ENCODE assay signal across 16 mouse cellular contexts in the genomic region with DNA sequence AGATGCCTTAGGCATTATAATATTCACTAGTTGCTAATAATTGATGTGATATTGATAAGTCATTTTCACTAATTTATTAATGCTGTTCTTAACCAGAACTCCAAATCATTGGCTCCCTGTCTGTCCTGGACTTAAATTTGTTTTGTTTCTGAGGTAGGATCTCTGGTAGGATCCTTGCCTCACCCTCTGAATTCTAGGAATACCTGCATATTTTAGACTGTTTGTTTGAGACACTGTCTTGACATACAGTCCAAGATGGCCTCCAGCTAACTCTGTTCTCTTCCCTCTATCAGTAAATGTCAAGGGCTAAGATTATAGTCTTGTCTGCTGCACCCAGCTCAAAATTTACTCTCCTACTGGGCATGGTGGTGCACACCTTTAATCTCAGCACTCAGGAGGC. TPM values are rescaled to one million over a fixed set of nuclear protein-coding genes. Genes with fewer than 3 reads are reported as not detected.
DNase-seq lines count a peak whose midpoint lies in the region; ATAC-seq and TF ChIP-seq lines count a peak whose summit lies in the region.
"Had no signal": no experiment of that assay in that cellular context is flagged by ENCODE, and none has a peak within 500 bp of the region (broad histone marks: within the 10 kb centered on the region; RNA-seq: fewer than 3 reads in every experiment).

No protein-coding gene starts in this region.

- H3K27me3 ChIP-seq in erythroblast, embryonic 14.5 days (ENCODE audit: control insufficient read depth), result no peaks in the 10 kb centered on the region
- no peaks in the 10 kb centered on the region for H3K27me3 ChIP-seq in liver, embryonic 11.5 days (replicated peaks; ENCODE audit: control insufficient read depth, insufficient read depth, low read length)
- H3K27me3 ChIP-seq in hindbrain, embryonic 15.5 days, result no peaks in the 10 kb centered on the region
- H3K27me3 ChIP-seq in midbrain, postnatal 0 days (ENCODE audit: insufficient read depth, low read length), result no peaks in the 10 kb centered on the region
- H3K27me3 ChIP-seq: heart, embryonic 12.5 days had no signal

- no peak for DNase-seq in liver, embryonic 11.5 days (ENCODE audit: low spot score)
- DNase-seq in liver, result no peak
- DNase-seq in midbrain, postnatal 0 days (ENCODE audit: low spot score), result no peak
- DNase-seq in left cerebral cortex, postnatal 14 days (ENCODE audit: low spot score in 2 of 2), result no peak
- DNase-seq in lung, postnatal 14 days, result no peak
- DNase-seq: cerebellum, adult 9-10 months; gastrocnemius, adult 2 months; lung, embryonic 14.5 days; retina, postnatal 1 day had no signal

- H3K27ac ChIP-seq in liver, embryonic 11.5 days (ENCODE audit: low read depth, low read length), result no peak overlapping the region
- no peak overlapping the region for H3K27ac ChIP-seq in hindbrain, embryonic 15.5 days (replicated peaks)
- H3K27ac ChIP-seq in midbrain, postnatal 0 days (ENCODE audit: low read depth, low read length), result no peak overlapping the region
- H3K27ac ChIP-seq: gastrocnemius, adult 2 months had no signal

- H3K4me3 ChIP-seq in erythroblast, embryonic 14.5 days (replicated peaks), result peak overlapping the region; percentile 34
- 0 out of 2 replicates have a peak overlapping the region, but pooled peaks have one; percentile 77 for H3K4me3 ChIP-seq in liver, embryonic 11.5 days (ENCODE audit: low read depth, low read length)
- H3K4me3 ChIP-seq in hindbrain, embryonic 15.5 days, result no peak overlapping the region
- H3K4me3 ChIP-seq in midbrain, postnatal 0 days (ENCODE audit: low read depth, low read length), result no peak overlapping the region

- no peak for TF ChIP-seq CTCF in midbrain, postnatal 0 days (IDR thresholded peaks at IDR 0.05)

- no peak overlapping the region for H3K9ac ChIP-seq in liver, embryonic 11.5 days (ENCODE audit: low read depth, low read length)
- no peak overlapping the region for H3K9ac ChIP-seq in hindbrain, embryonic 15.5 days
- H3K9ac ChIP-seq in midbrain, postnatal 0 days (replicated peaks; ENCODE audit: low read length, poor library complexity, severe bottlenecking), result no peak overlapping the region
- H3K9ac ChIP-seq: heart, embryonic 12.5 days; lung, embryonic 14.5 days had no signal

- no peak for ATAC-seq in erythroblast, adult 5-6 weeks (replicated peaks; ENCODE audit: low FRiP score, poor library complexity, severe bottlenecking)
- ATAC-seq in liver, embryonic 11.5 days (replicated peaks; ENCODE audit: low FRiP score), result no peak
- no peak for ATAC-seq in hindbrain, embryonic 15.5 days (ENCODE audit: low FRiP score, low read depth)
- ATAC-seq in midbrain, postnatal 0 days (ENCODE audit: low FRiP score), result no peak
- ATAC-seq: intestine, embryonic 16.5 days had no signal

- H3K4me1 ChIP-seq in erythroblast, embryonic 14.5 days (ENCODE audit: control insufficient read depth), result peaks cover 60% of the 10 kb centered on the region
- H3K4me1 ChIP-seq in liver, embryonic 11.5 days (replicated peaks; ENCODE audit: control insufficient read depth, insufficient read depth, low read length), result peaks cover 43% of the 10 kb centered on the region
- peaks cover 40% of the 10 kb centered on the region for H3K4me1 ChIP-seq in hindbrain, embryonic 15.5 days (replicated peaks)
- peaks cover 7% of the 10 kb centered on the region; the same call in 1 of the 2 replicates for H3K4me1 ChIP-seq in midbrain, postnatal 0 days (ENCODE audit: insufficient read depth, low read length)

- no peaks in the 10 kb centered on the region for H3K9me3 ChIP-seq in erythroblast, embryonic 14.5 days (ENCODE audit: control insufficient read depth, low read length)
- H3K9me3 ChIP-seq in liver, embryonic 11.5 days (ENCODE audit: control insufficient read depth, low read length), result no peaks in the 10 kb centered on the region
- H3K9me3 ChIP-seq in hindbrain, embryonic 15.5 days, result no peaks in the 10 kb centered on the region
- no peaks in the 10 kb centered on the region for H3K9me3 ChIP-seq in midbrain, postnatal 0 days (ENCODE audit: low read length)
- H3K9me3 ChIP-seq: heart, embryonic 12.5 days had no signal

- H3K4me2 ChIP-seq in liver, embryonic 11.5 days, result peak overlapping the region; percentile 78
- H3K4me2 ChIP-seq in hindbrain, embryonic 15.5 days, result peak overlapping the region; percentile 57; the same call in 1 of the 2 replicates
- 0 out of 2 replicates have a peak overlapping the region, but pooled peaks have one; percentile 53 for H3K4me2 ChIP-seq in midbrain, postnatal 0 days (ENCODE audit: low read depth, low read length, poor library complexity, severe bottlenecking)

- peaks cover 30% of the 10 kb centered on the region for H3K36me3 ChIP-seq in erythroblast, embryonic 14.5 days (ENCODE audit: control insufficient read depth)
- no peaks in the 10 kb centered on the region; the same call in 1 of the 2 replicates for H3K36me3 ChIP-seq in liver, embryonic 11.5 days (ENCODE audit: control insufficient read depth, insufficient read depth, low read length)
- H3K36me3 ChIP-seq in hindbrain, embryonic 15.5 days, result no peaks in the 10 kb centered on the region
- H3K36me3 ChIP-seq in midbrain, postnatal 0 days (ENCODE audit: insufficient read depth, low read length), result no peaks in the 10 kb centered on the region

- intact Hi-C loops in left cerebral cortex, postnatal 14 days (cut with DNase I), result no loop called here

RNA-seq across cellular contexts. Expression of gene Tceanc2, which starts 1.8 kb away (rescaled TPM):
- 2.8 and 3.1 TPM in 2 replicates for polyA plus RNA-seq in erythroblast, embryonic 14.5 days (2012)
- 6.5 and 20.3 TPM in 2 replicates for total RNA-seq in erythroblast, adult 5-6 weeks (2015; ENCODE audit: low replicate concordance)
- 6.0 and 22.4 TPM in 2 replicates for total RNA-seq in erythroblast, adult 5-6 weeks (2017; ENCODE audit: low replicate concordance)
- polyA plus RNA-seq in liver, embryonic 11.5 days (2014; fragmentation: Nextera tagmentation; extraction: Ambion mirVana), result 23.0 and 32.3 TPM in 2 replicates
- 16.6 and 37.6 TPM in 2 replicates for polyA plus RNA-seq in hindbrain, embryonic 15.5 days (2015; fragmentation: Nextera tagmentation; extraction: Ambion mirVana)
- 8.1 and 12.1 TPM in 2 replicates for total RNA-seq in midbrain, postnatal 0 days (2014; rRNA removed)
- 21.3 and 33.4 TPM in 2 replicates for polyA plus RNA-seq in midbrain, postnatal 0 days (2015; fragmentation: Nextera tagmentation; extraction: Ambion mirVana)
- 10 to 100 TPM; 17.5 to 19.8 TPM for total RNA-seq in left cerebral cortex, postnatal 14 days (2021)

RNA-seq across cellular contexts. Expression of gene Tmem59, which starts 2.5 kb away (rescaled TPM):
- polyA plus RNA-seq in erythroblast, embryonic 14.5 days (2012), result 10.0 and 10.7 TPM in 2 replicates
- total RNA-seq in erythroblast, adult 5-6 weeks (2015; ENCODE audit: low replicate concordance), result 124 and 174 TPM in 2 replicates
- total RNA-seq in erythroblast, adult 5-6 weeks (2017; ENCODE audit: low replicate concordance), result 146 and 147 TPM in 2 replicates
- polyA plus RNA-seq in liver, embryonic 11.5 days (2014; fragmentation: Nextera tagmentation; extraction: Ambion mirVana), result 221 and 223 TPM in 2 replicates
- 355 and 390 TPM in 2 replicates for polyA plus RNA-seq in hindbrain, embryonic 15.5 days (2015; fragmentation: Nextera tagmentation; extraction: Ambion mirVana)
- 127 and 153 TPM in 2 replicates for total RNA-seq in midbrain, postnatal 0 days (2014; rRNA removed)
- polyA plus RNA-seq in midbrain, postnatal 0 days (2015; fragmentation: Nextera tagmentation; extraction: Ambion mirVana), result 338 and 347 TPM in 2 replicates
- total RNA-seq in left cerebral cortex, postnatal 14 days (2021), result 100 to 1,000 TPM; 193 to 195 TPM

RNA-seq across cellular contexts. Expression of gene Ldlrad1, which starts 28.2 kb away (rescaled TPM):
- not detected in 2 replicates for polyA plus RNA-seq in erythroblast, embryonic 14.5 days (2012)
- 1.5 TPM in 1 of 2 replicates, not detected in the other for total RNA-seq in erythroblast, adult 5-6 weeks (2015; ENCODE audit: low replicate concordance)
- total RNA-seq in erythroblast, adult 5-6 weeks (2017; ENCODE audit: low replicate concordance), result not detected in 2 replicates
- not detected in 2 replicates for polyA plus RNA-seq in liver, embryonic 11.5 days (2014; fragmentation: Nextera tagmentation; extraction: Ambion mirVana)
- polyA plus RNA-seq in hindbrain, embryonic 15.5 days (2015; fragmentation: Nextera tagmentation; extraction: Ambion mirVana), result not detected in 2 replicates
- total RNA-seq in midbrain, postnatal 0 days (2014; rRNA removed), result not detected in 2 replicates
- not detected in 2 replicates for polyA plus RNA-seq in midbrain, postnatal 0 days (2015; fragmentation: Nextera tagmentation; extraction: Ambion mirVana)
- total RNA-seq in left cerebral cortex, postnatal 14 days (2021), result under 1 TPM in 1 of 2 experiments, not detected in 1; 0.33 TPM
- total RNA-seq: gastrocnemius, adult 2 months; monocyte, adult 5-6 weeks had no signal
- polyA plus RNA-seq: brain, embryonic 14.5 days; heart, embryonic 12.5 days; intestine, embryonic 16.5 days; lung, embryonic 14.5 days had no signal

Comparison
In these comparisons a context has a peak if more than half of its experiments do, and no peak if none do; other contexts are left out.
1. H3K4me3 ChIP-seq: peak in erythroblast, embryonic 14.5 days (single experiment) and liver, embryonic 11.5 days (single experiment); none in hindbrain, embryonic 15.5 days (single experiment) and midbrain, postnatal 0 days (single experiment).
2. RNA of gene Tmem59, which starts 2.5 kb away (polyA plus RNA-seq): 355 to 390 TPM in hindbrain, embryonic 15.5 days, 338 to 347 TPM in midbrain, postnatal 0 days and 221 to 223 TPM in liver, embryonic 11.5 days; 10.0 to 10.7 TPM in erythroblast, embryonic 14.5 days; every median in the first group is over 10 times any median in the second.
3. Peak in every context shown above with its lines, with median percentiles within 50 percentile points of each other: H3K4me2 ChIP-seq.